Mouse (Mus musculus): ENCODE measurements around the gene Gm49380. TPM values are rescaled to one million over a fixed set of nuclear protein-coding genes. Genes with fewer than 3 reads are reported as not detected.

The Gm49380 gene
- polyA plus RNA-seq, 1 experiment = not detected

GRCm38 (mm10) chr9:44109360-44110095 lies 3.8 kb downstream of the Gm49380 start:
- H3K27me3 ChIP-seq (ENCODE audit: control insufficient read depth, insufficient read depth, low read length) = no peaks in the 10 kb centered on the region
- WGBS = 27% methylated on average over 9 of the region's 9 CpGs
- TF ChIP-seq CTCF (IDR thresholded peaks at IDR 0.05; ENCODE audit: extremely low read depth, insufficient read length, insufficient replicate concordance, low read depth, low read length) (peak; percentile 77; the same call in 1 of the 2 replicates), POLR2A (IDR thresholded peaks at IDR 0.05; ENCODE audit: low read depth, low read length) (no peak)
- H3K4me3 ChIP-seq (ENCODE audit: low read depth, low read length) = no peak overlapping the region
- peaks cover 5% of the 10 kb centered on the region for H3K4me1 ChIP-seq (ENCODE audit: control insufficient read depth, insufficient read depth, insufficient read length, low read length)
- peaks cover 3% of the 10 kb centered on the region; the same call in 1 of the 2 replicates for H3K36me3 ChIP-seq (ENCODE audit: control insufficient read depth, insufficient read depth, low read length)
- no peak overlapping the region for H3K27ac ChIP-seq (ENCODE audit: insufficient read depth, low read depth, low read length)

- Histone ChIP-seq H3K4me3 (ENCODE audit: low read depth, low read length) (0 out of 2 replicates have a peak overlapping the region, but pooled peaks have one; percentile 45), H3K27ac (ENCODE audit: insufficient read depth, low read depth, low read length) (0 out of 2 replicates have a peak overlapping the region, but pooled peaks have one; percentile 71), H3K4me1 (ENCODE audit: control insufficient read depth, insufficient read depth, insufficient read length, low read length) (peaks cover 5% of the 10 kb centered on the region), H3K27me3 (ENCODE audit: control insufficient read depth, insufficient read depth, low read length) (no peaks in the 10 kb centered on the region), H3K36me3 (ENCODE audit: control insufficient read depth, insufficient read depth, low read length) (peaks cover 3% of the 10 kb centered on the region; the same call in 1 of the 2 replicates)
- 81% methylated on average over 31 of the region's 31 CpGs for whole genome bisulfite sequencing
- TF ChIP-seq POLR2A (IDR thresholded peaks at IDR 0.05; ENCODE audit: low read depth, low read length) (no peak), CTCF (IDR thresholded peaks at IDR 0.05; ENCODE audit: extremely low read depth, insufficient read length, insufficient replicate concordance, low read depth, low read length) (no peak)
Measured at GRCm38 (mm10) chr9:44108269-44109055, 4.8 kb downstream of the Gm49380 start.

- peak overlapping the region; percentile 71 for H3K27ac ChIP-seq (ENCODE audit: insufficient read depth, low read depth, low read length)
- 66% methylated on average over 25 of the region's 25 CpGs for WGBS
- peaks cover 5% of the 10 kb centered on the region for H3K4me1 ChIP-seq (ENCODE audit: control insufficient read depth, insufficient read depth, insufficient read length, low read length)
- no peak for TF ChIP-seq POLR2A (IDR thresholded peaks at IDR 0.05; ENCODE audit: low read depth, low read length)
- peak; percentile 41; the same call in 1 of the 2 replicates for TF ChIP-seq CTCF (IDR thresholded peaks at IDR 0.05; ENCODE audit: extremely low read depth, insufficient read length, insufficient replicate concordance, low read depth, low read length)
- H3K27me3 ChIP-seq (ENCODE audit: control insufficient read depth, insufficient read depth, low read length) = no peaks in the 10 kb centered on the region
- H3K36me3 ChIP-seq (ENCODE audit: control insufficient read depth, insufficient read depth, low read length) = peaks cover 3% of the 10 kb centered on the region; the same call in 1 of the 2 replicates
- peak overlapping the region; percentile 45 for H3K4me3 ChIP-seq (ENCODE audit: low read depth, low read length)
Measured at GRCm38 (mm10) chr9:44107557-44108179, 5.6 kb downstream of the Gm49380 start.

GRCm38 (mm10) chr9:44107110-44107509 lies 6.2 kb downstream of the Gm49380 start, which contains the start of gene C1qtnf5:
TSS of gene C1qtnf5 (plus strand) at chr9:44107245.
- H3K27ac ChIP-seq (ENCODE audit: insufficient read depth, low read depth, low read length) = peak within 1 kb of the TSS; percentile 71
- H3K36me3 ChIP-seq (ENCODE audit: control insufficient read depth, insufficient read depth, low read length) = peaks cover 3% of the 10 kb centered on the region; the same call in 1 of the 2 replicates
- WGBS = 70% methylated on average over 8 of the region's 8 CpGs
- H3K4me1 ChIP-seq (ENCODE audit: control insufficient read depth, insufficient read depth, insufficient read length, low read length) = peaks cover 5% of the 10 kb centered on the region
- no peaks in the 10 kb centered on the region for H3K27me3 ChIP-seq (ENCODE audit: control insufficient read depth, insufficient read depth, low read length)
- TF ChIP-seq CTCF (IDR thresholded peaks at IDR 0.05; ENCODE audit: extremely low read depth, insufficient read length, insufficient replicate concordance, low read depth, low read length) (no peak), POLR2A (IDR thresholded peaks at IDR 0.05; ENCODE audit: low read depth, low read length) (no peak)
- H3K4me3 ChIP-seq (ENCODE audit: low read depth, low read length) = peak within 1 kb of the TSS; percentile 45

GRCm38 (mm10) chr9:44106596-44106995 lies 6.7 kb downstream of the Gm49380 start:
- no peak for TF ChIP-seq CTCF (IDR thresholded peaks at IDR 0.05; ENCODE audit: extremely low read depth, insufficient read length, insufficient replicate concordance, low read depth, low read length)
- TF ChIP-seq POLR2A (IDR thresholded peaks at IDR 0.05; ENCODE audit: low read depth, low read length) = no peak
- no peak overlapping the region for H3K27ac ChIP-seq (ENCODE audit: insufficient read depth, low read depth, low read length)
- peaks cover 3% of the 10 kb centered on the region; the same call in 1 of the 2 replicates for H3K36me3 ChIP-seq (ENCODE audit: control insufficient read depth, insufficient read depth, low read length)
- WGBS = 77% methylated on average over 4 of the region's 4 CpGs
- no peak overlapping the region for H3K4me3 ChIP-seq (ENCODE audit: low read depth, low read length)
- no peaks in the 10 kb centered on the region for H3K27me3 ChIP-seq (ENCODE audit: control insufficient read depth, insufficient read depth, low read length)
- H3K4me1 ChIP-seq (ENCODE audit: control insufficient read depth, insufficient read depth, insufficient read length, low read length) = peaks cover 5% of the 10 kb centered on the region

GRCm38 (mm10) chr9:44106182-44106581 lies 7.1 kb downstream of the Gm49380 start:
- Histone ChIP-seq H3K27ac (ENCODE audit: insufficient read depth, low read depth, low read length) (no peak overlapping the region), H3K4me3 (ENCODE audit: low read depth, low read length) (no peak overlapping the region), H3K36me3 (ENCODE audit: control insufficient read depth, insufficient read depth, low read length) (peaks cover 3% of the 10 kb centered on the region; the same call in 1 of the 2 replicates), H3K27me3 (ENCODE audit: control insufficient read depth, insufficient read depth, low read length) (no peaks in the 10 kb centered on the region), H3K4me1 (ENCODE audit: control insufficient read depth, insufficient read depth, insufficient read length, low read length) (peaks cover 5% of the 10 kb centered on the region)
- TF ChIP-seq POLR2A (IDR thresholded peaks at IDR 0.05; ENCODE audit: low read depth, low read length) (no peak), CTCF (IDR thresholded peaks at IDR 0.05; ENCODE audit: extremely low read depth, insufficient read length, insufficient replicate concordance, low read depth, low read length) (no peak)
- 87% methylated on average over 7 of the region's 7 CpGs for WGBS

Measured in small intestine, adult 2 months (tissue).